Mouse (Mus musculus) midbrain, embryonic 10.5 days (tissue): ENCODE data around the gene Pla2g10. TPM values are rescaled to one million over a fixed set of nuclear protein-coding genes. Genes with fewer than 3 reads are reported as not detected.
"Not testable (repeated sequence)": the region's sequence is repeated elsewhere in the genome, so short reads cannot be mapped to it uniquely, and the experiment has no call there.

Source experiments
- DNase-seq: peaks from one replicate; pipeline ENCODE4 v3.0.0-alpha.2; 2017; ENCODE audit warnings: low spot score
- H3K27ac ChIP-seq: fragments of 300-500 bp; sonication (generic); replicated peaks from 2 replicates; pipeline ENCODE4 v1.5.1; 2016; ENCODE audit warnings: mild to moderate bottlenecking
- H3K27me3 ChIP-seq: fragments of 300-500 bp; sonication (generic); 2 replicates; pipeline ENCODE4 v1.6.1; 2016; ENCODE audit warnings: low read depth, mild to moderate bottlenecking; ENCODE audit not compliant: poor library complexity, severe bottlenecking
- H3K36me3 ChIP-seq: fragments of 300-500 bp; sonication (generic); 2 replicates; pipeline ENCODE4 v1.6.1; 2016; ENCODE audit warnings: mild to moderate bottlenecking, moderate library complexity
- H3K4me1 ChIP-seq: fragments of 300-500 bp; sonication (generic); 2 replicates; pipeline ENCODE4 v1.6.1; 2016
- H3K4me3 ChIP-seq: fragments of 300-500 bp; sonication (generic); 2 replicates; pipeline ENCODE4 v1.5.1; 2016; ENCODE audit warnings: mild to moderate bottlenecking, moderate library complexity
- H3K9me3 ChIP-seq: fragments of 300-500 bp; sonication (generic); replicated peaks from 2 replicates; pipeline ENCODE4 v1.6.1; 2016; ENCODE audit warnings: mild to moderate bottlenecking
- WGBS: fragments of 180-500 bp; shearing (Covaris S2); methylation state at CpG from one replicate; pipeline ENCODE4 v1.1.7; 2016; 5-methylcytosine and 5-hydroxymethylcytosine counted together
- polyA plus RNA-seq: library from polyadenylated mRNA; unstranded; fragments of >200 nt; fragmentation: Nextera tagmentation; extraction: Ambion mirVana; gene quantifications from 2 replicates; pipeline ENCODE4 v1.2.1, GENCODE M21; 2016

Gene Pla2g10
- polyA plus RNA-seq, 1 experiment from 2014 or later: not detected

DNA sequence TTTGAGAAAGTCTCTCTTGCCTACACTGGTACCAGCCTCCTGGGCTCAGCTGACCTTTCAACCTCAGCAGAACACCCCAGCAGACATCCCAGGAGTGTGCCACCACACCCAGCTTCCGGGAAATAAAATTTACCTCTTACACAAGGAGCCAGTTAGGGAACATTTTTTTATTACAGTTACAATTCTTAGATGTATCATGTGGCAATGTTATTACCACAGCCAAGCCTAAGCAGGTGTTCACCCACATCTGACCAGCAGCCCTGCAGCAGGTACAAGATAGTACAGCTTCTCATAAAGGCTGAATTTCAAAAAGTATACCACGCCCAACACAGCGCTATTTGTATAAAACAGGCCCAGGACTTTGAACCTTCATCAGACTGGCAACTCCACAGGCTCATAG, 15.9 kb downstream of the Pla2g10 start:
- H3K36me3 ChIP-seq: no peaks in the 10 kb centered on the region
- H3K27me3 ChIP-seq: no peaks in the 10 kb centered on the region
- no peaks in the 10 kb centered on the region for H3K9me3 ChIP-seq
- no peak overlapping the region for H3K27ac ChIP-seq
- H3K4me3 ChIP-seq: no peak overlapping the region
- DNase-seq: no peak
- WGBS: 91% methylated on average over 3 of the region's 3 CpGs
- H3K4me1 ChIP-seq: no peaks in the 10 kb centered on the region

DNA sequence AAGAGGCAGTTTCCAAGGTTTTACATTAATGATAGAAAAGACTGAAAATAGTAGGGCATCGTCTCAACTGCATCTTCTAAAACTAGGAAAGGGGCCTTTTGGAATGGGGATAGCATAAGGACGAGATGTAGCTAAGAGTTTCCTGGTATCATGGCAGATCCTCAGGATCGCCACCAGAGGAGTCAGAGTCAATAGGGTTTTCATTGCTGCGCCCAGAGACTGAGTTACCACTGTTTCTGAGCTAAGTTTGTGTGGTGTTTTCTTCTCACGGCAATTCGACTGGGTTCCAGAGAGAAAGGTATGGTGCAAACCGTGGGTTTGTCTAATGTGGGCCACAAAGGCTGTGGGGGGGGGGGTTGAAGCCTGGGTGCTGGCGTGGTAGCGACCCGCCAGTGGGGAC, 26.1 kb downstream of the Pla2g10 start:
- Histone ChIP-seq H3K27me3 (no peaks in the 10 kb centered on the region), H3K36me3 (peaks cover 58% of the 10 kb centered on the region), H3K4me1 (no peaks in the 10 kb centered on the region), H3K9me3 (no peaks in the 10 kb centered on the region), H3K4me3 (no peak overlapping the region), H3K27ac (no peak overlapping the region)
- 91% methylated on average over 10 of the region's 10 CpGs for WGBS
- DNase-seq: no peak

DNA sequence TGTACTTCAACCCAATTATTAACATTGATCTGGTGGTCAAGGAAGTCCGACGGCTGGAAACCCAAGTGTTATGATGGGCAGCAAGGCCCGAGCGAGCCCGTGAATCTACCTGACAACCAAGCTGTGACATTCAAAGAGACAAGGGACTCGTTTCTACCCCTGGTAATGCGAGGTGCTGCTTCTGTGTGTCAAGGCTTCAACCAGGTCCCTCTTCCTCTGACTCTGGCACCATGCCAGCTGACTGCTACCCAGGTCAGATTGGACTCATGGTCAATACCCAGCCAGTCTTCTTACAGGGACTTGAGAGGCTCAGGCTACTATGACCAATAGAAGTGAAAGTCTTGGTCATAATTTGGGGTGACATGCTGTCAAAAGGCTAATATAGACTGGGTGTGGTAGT, 28.6 kb downstream of the Pla2g10 start:
- peaks cover 83% of the 10 kb centered on the region for H3K36me3 ChIP-seq

DNA sequence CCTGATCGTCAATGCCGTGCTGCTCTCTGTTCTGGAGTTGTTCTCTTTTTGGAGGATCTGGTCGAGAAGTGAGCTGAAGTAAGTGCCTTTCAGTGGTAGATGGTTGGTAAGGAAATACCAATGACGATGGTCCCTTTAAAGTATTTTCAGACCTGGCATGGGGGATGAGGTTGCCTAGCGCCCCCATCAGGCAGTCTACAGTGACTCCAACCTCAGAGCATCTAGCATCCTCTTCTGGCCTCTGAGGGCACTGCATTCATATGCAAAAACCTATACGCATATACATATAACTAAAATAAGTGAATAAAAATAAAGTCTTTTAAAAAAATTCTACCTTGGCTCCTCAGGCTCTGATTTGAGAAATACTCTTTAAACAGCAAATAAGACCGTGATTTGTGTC, 31.8 kb downstream of the Pla2g10 start:
- WGBS: 91% methylated on average over 7 of the region's 7 CpGs
- no peak for DNase-seq
- Histone ChIP-seq H3K27me3 (no peaks in the 10 kb centered on the region), H3K4me1 (no peaks in the 10 kb centered on the region), H3K4me3 (no peak overlapping the region), H3K27ac (no peak overlapping the region), H3K9me3 (no peaks in the 10 kb centered on the region), H3K36me3 (peaks cover 94% of the 10 kb centered on the region)

More for the DNA sequence above, 28.6 kb downstream of the Pla2g10 start:
- Histone ChIP-seq H3K4me3 (no peak overlapping the region), H3K4me1 (no peaks in the 10 kb centered on the region), H3K9me3 (no peaks in the 10 kb centered on the region), H3K27me3 (no peaks in the 10 kb centered on the region), H3K27ac (no peak overlapping the region)
- no peak for DNase-seq
- 94% methylated on average over 7 of the region's 7 CpGs for WGBS

DNA sequence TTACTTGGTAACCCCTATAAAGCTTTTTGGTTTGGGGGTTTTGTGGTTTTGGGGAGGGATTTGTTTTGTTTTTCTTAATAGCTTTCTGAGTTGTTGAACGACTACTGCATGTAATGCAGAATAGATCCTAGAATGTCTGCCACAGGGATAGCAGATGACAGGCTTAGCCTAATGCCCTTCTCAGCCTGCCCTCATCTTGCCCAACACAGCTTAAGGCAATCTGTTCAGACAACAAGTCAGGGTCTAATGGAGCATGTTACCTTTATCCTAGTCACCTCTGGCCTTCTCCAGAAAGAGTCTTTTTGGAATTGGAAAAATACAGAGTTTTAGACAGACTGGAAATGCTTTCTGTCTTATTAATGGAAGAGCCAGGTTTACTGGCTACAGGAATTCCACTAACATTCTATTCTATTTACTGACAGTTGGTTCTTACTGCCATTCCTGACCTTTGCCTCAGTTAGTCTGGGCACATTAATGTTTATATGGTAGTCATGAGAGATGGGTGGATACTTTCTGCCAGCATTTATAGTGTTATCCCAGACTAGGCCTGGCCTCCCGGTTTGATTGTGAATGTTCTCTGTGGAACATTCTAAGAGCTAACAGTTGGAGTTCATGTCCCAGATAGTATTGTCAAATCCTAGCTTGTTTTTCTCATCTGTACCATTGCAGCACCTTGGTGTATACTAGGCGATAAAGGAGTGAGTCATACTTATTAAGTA, 52.0 kb downstream of the Pla2g10 start:
- H3K27ac ChIP-seq: no peak overlapping the region
- no peak for DNase-seq
- peaks cover 50% of the 10 kb centered on the region for H3K36me3 ChIP-seq
- H3K4me1 ChIP-seq: no peaks in the 10 kb centered on the region
- WGBS: 92% methylated on average over 3 of the region's 3 CpGs
- H3K4me3 ChIP-seq: no peak overlapping the region
- no peaks in the 10 kb centered on the region for H3K9me3 ChIP-seq
- no peaks in the 10 kb centered on the region for H3K27me3 ChIP-seq

DNA sequence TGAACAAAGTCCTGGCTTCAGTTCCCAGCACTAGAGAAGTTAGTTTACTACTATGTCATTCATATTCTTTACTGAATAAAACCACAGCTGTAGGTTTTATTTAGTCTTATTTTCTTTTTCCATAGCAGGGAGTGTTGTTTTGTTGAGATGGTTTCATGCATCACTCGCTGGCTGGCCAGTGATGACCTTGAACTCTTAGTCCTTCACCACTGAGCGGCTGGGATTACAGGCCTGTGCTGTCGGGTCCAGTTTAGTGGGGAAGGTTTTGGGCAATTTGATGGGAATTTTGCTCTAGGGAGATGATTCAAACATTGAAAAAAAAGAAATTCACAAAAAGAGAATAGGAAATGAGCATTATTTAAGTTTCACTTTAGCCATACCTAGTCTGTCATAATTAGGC, 56.3 kb downstream of the Pla2g10 start:
- DNase-seq: no peak
- WGBS: 94% methylated on average over 3 of the region's 3 CpGs

DNA sequence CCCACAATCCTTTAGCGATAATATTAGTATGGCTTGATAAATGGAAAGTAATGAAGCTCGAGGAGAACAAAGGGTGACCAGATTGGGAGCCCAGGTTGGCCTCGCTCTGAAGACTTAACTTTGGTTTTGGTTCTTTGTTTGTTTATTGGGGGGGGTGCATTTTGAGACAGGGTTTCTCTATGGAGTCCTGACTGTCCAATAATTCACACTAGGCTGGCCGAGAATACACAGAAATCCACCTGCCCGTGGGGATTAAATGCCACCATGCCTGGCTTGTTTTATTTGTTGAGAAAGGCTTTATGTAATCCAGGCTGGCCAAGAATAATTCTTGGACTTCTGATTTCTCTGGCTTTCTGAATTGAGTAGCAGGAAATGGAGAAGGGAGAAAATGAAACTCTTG, 57.7 kb downstream of the Pla2g10 start:
- 80% methylated on average over 5 of the region's 5 CpGs for WGBS
- peaks cover 11% of the 10 kb centered on the region for H3K4me1 ChIP-seq
- no peaks in the 10 kb centered on the region for H3K9me3 ChIP-seq
- H3K4me3 ChIP-seq: peak overlapping the region; percentile 100
- no peaks in the 10 kb centered on the region for H3K27me3 ChIP-seq
- no peak for DNase-seq
- peaks cover 26% of the 10 kb centered on the region for H3K36me3 ChIP-seq
- no peak overlapping the region for H3K27ac ChIP-seq

More for the DNA sequence above, 56.3 kb downstream of the Pla2g10 start:
- H3K27me3 ChIP-seq: no peaks in the 10 kb centered on the region
- no peak overlapping the region for H3K27ac ChIP-seq
- no peak overlapping the region for H3K4me3 ChIP-seq
- peaks cover 11% of the 10 kb centered on the region for H3K4me1 ChIP-seq
- H3K9me3 ChIP-seq: no peaks in the 10 kb centered on the region
- peaks cover 39% of the 10 kb centered on the region for H3K36me3 ChIP-seq

DNA sequence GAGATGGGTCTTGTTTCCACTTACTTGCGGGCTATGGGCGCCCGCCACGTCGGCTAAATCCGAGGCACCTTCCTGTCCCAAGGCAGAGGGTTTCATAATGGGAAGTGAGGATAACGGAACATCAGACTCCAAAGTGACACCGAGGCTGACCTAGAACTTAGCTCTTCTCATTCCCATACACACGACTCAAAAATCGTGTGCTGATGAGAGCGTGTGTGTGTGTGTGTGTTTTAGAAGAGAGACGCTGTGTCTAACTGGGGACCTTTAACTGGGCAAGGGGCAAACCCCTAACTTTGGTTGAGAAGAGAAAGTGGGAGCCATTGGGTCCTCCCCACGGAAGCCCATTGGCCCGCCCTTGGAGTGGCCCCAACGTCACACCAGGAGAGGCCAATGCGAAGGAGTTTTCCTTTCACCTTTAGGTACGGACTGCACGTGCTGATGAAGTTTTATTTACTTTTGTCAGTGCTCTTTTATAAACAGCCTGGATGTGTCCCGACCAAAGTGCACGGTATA, 58.3 kb downstream of the Pla2g10 start:
- H3K4me3 ChIP-seq: peak overlapping the region; percentile 100
- H3K9me3 ChIP-seq: no peaks in the 10 kb centered on the region
- H3K4me1 ChIP-seq: peaks cover 12% of the 10 kb centered on the region
- H3K27ac ChIP-seq: peak overlapping the region; percentile 93
- 3% methylated on average over 20 of the region's 20 CpGs for WGBS
- no peaks in the 10 kb centered on the region for H3K27me3 ChIP-seq
- H3K36me3 ChIP-seq: peaks cover 19% of the 10 kb centered on the region
- peak; percentile 60 for DNase-seq

DNA sequence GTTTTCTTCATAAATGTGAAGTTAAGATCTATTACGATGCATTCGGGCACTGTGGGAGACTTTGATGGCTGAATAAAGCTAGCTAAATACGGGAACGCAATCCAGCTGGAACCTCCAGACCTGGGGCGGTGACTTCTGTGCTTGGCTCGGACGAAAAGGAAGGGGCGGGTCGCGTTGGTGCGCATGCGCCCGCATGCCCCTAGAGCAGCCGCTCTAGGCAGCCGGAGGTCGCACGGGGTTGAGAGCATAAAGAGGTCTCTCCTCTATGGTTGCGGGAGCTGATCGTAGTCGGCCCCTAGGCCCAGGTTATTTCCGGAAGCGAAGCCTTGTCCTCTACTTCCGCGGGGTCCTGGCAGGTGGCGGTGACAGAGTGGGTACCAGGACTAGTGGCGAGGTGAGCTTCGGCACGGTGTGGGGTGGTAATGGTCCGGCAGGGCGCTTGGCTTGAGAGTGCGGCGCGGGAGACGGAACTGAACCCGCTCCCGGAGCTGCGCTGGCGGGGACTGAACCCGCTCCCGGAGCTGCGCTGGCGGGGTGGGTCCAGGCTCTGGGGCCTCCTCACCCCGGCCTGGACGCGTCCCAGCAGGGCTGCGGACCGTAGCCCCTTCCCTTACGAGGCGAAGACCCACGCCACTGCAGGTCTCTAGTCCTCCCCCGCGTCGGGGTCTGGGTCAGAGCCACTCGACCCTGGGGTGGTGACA, 58.9 kb downstream of the Pla2g10 start, which contains the start of the genes Bfar and 3110001I22Rik:
TSS of gene Bfar (plus strand) at position 174 of the 701 bp plus-strand sequence.
TSS of gene 3110001I22Rik (plus strand) at position 245 of the 701 bp plus-strand sequence.
- DNase-seq: peak; percentile 93
- WGBS: under 1% methylated on average over 54 of the region's 54 CpGs
- H3K9me3 ChIP-seq: no peaks in the 10 kb centered on the region
- H3K27me3 ChIP-seq: no peaks in the 10 kb centered on the region
- peak within 1 kb of the TSS; percentile 93 for H3K27ac ChIP-seq
- peaks cover 13% of the 10 kb centered on the region for H3K36me3 ChIP-seq
- peak within 1 kb of the TSS; percentile 100 for H3K4me3 ChIP-seq
- peaks cover 19% of the 10 kb centered on the region for H3K4me1 ChIP-seq

DNA sequence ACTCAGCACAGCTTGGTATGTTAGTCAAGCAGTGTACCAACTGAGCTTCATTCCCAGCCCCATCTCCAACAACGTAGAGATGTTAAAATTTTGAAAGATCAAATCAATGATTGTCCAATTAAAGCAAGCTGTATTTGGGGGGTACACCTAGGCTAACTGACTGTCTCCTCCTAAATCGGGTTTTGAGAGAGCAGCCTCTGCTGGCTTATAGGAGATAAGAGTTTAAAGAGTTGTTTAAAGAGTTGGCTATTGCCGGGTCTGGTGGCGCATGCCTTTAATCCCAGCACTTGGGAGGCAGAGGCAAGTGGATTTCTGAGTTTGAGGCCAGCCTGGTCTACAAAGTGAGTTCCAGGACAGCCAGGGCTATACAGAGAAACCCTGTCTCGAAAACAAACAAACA, 59.9 kb downstream of the Pla2g10 start:
- H3K27me3 ChIP-seq, H3K27ac ChIP-seq, H3K9me3 ChIP-seq, H3K36me3 ChIP-seq, DNase-seq: not testable (repeated sequence)
- Histone ChIP-seq H3K4me1 (peaks cover 19% of the 10 kb centered on the region), H3K4me3 (peak overlapping the region; percentile 100)
- WGBS: 79% methylated on average over 5 of the region's 5 CpGs

DNA sequence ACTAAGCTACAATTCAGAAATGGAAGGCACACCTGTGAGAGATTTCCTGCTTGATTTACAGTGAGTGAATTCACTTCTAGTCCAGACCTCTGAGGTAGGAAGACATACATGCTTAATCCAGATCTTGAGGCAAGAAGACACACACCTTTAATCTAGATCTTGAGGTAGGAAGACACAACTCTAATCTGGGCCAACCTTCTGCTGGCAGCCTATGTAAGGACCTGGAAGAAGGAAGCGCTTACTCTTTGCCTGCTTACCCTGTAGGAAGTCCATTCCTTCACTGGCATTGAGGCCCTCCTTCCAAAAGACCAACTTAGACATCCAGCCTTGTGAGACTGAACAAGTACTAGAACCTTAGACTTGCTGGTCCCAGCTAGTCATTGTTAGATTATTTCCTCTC, 61.5 kb downstream of the Pla2g10 start:
- no peak overlapping the region for H3K27ac ChIP-seq
- no peak overlapping the region for H3K4me3 ChIP-seq
- no peaks in the 10 kb centered on the region for H3K9me3 ChIP-seq
- DNase-seq: no peak
- H3K27me3 ChIP-seq: no peaks in the 10 kb centered on the region
- peaks cover 20% of the 10 kb centered on the region for H3K36me3 ChIP-seq
- 97% methylated on average over 1 of the region's 1 CpGs for WGBS
- H3K4me1 ChIP-seq: peaks cover 19% of the 10 kb centered on the region

DNA sequence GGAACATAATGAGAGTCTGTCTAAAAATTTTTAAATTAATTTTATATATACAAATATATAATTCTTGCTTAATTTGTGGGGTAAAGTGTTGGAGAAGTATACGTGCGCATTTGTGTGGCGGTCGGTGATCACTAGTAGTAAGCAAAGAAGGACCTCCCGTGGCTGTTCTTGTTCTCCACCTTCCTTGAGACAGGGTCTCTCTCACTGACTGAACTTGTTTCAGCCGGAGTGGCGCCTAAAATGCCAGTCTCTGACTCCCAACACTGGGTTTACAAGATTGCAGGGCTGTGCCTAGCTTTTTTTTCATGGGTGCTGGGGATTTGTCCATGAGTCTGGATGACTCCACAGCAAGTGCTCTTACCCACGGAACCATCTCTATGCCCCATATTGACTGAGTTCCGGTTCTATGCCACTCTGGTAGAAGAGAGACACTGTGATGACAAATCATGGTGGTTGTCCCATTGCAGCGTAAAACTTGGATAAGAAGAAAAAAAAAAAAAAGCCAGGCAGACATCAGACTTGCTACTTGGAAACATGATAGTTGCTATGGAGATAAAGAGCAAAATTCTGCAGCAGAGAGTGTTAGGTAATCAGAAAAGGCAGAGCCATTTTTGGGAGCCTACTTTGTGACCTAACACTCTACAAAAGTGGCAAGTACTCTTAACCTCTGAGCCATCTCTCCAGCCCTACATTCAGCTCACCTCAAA, 62.2 kb downstream of the Pla2g10 start:
- Histone ChIP-seq H3K27me3 (no peaks in the 10 kb centered on the region), H3K4me1 (peaks cover 19% of the 10 kb centered on the region), H3K36me3 (peaks cover 23% of the 10 kb centered on the region), H3K27ac (peak overlapping the region; percentile 87), H3K4me3 (peak overlapping the region; percentile 86), H3K9me3 (no peaks in the 10 kb centered on the region)
- 82% methylated on average over 10 of the region's 10 CpGs for WGBS
- no peak for DNase-seq
